Mouse (Mus musculus): ENCODE measurements around the gene Mov10.

DNA sequence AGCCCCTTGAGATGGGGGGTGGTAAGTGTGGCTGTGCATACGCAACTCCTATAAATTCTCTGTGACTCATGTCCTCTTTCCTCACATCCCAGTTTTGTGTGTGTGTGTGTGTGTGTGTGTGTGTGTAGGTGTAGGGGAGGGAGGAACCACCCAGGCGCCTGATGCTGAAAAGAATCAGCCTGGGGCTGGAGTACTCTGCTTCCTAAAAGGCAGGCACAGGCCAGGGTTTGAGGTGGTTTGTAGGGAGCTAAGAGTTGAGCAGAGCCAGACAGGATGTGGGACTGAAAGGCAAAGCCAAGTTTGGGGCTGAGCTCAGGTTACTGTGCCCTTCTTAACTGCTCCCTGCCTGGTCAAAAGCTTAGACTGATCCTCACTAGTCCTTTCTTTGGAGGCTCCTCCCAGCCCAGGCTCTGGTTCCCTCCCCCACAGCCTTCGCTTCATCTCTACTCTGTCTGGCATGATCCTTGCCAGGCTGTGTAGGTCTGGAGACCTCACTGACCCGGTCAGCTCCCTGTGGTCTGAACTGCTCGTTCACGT is 27.9 kb downstream of the Mov10 start:
- TF ChIP-seq POLR2A (IDR thresholded peaks at IDR 0.05; ENCODE audit: borderline replicate concordance, extremely low read depth, low read depth, low read length) (peak; percentile 16; the same call in 1 of the 2 replicates), CTCF (IDR thresholded peaks at IDR 0.05; ENCODE audit: insufficient read depth, low read length) (no peak)
